Mouse (Mus musculus) Patski (cell line): ENCODE results near the gene Angptl2. TPM values are rescaled to one million over a fixed set of nuclear protein-coding genes. Genes with fewer than 3 reads are reported as not detected.

Experiments
- ATAC-seq: fragments of 100-300 bp; one replicate; pipeline ENCODE4 v1.8.0; 2021
- CTCF ChIA-PET: fragments of 350-600 bp; sonication (Branson Sonifier 250); formaldehyde crosslinking; loops from one replicate; lab custom pipeline; 2022; ENCODE audit warnings: inconsistent platforms; lab: Charles Lee
- POLR2A ChIA-PET: fragments of 350-600 bp; sonication (Branson Sonifier 250); formaldehyde crosslinking; loops from one replicate; lab custom pipeline; 2022; ENCODE audit warnings: antibody characterized with exemption, inconsistent platforms; lab: Charles Lee
- DNase-seq: peaks from one replicate; pipeline ENCODE4 v3.0.0-alpha.2; 2011; ENCODE audit warnings: low read depth, low spot score
- H3K27me3 ChIP-seq: fragments of 371-371 bp; one replicate; pipeline ENCODE4 v1.5.1; 2021
- CTCF ChIP-seq: fragments of 100-300 bp; IDR thresholded peaks from one replicate; pipeline ENCODE4 v1.5.1; 2021
- in situ Hi-C: fragments of 300-500 bp; cut with MboI; formaldehyde crosslinking; loops from 3 replicates; pipeline ENCODE4 v1.11.1; 2018; ENCODE audit warnings: low pct_unique_long_range_greater_than_20kb, mixed read lengths
- polyA plus RNA-seq: library from polyadenylated mRNA; unstranded; gene quantifications from one replicate; pipeline ENCODE4 v1.2.3, GENCODE M21; 2021

Gene Angptl2
- polyA plus RNA-seq, 1 experiment from 2014 or later, result 16.2 TPM

GRCm38 (mm10) chr2:33282877-33283276 is 67.0 kb downstream of the Angptl2 start:
- ChIA-PET POLR2A (interaction anchor here (1.4 kb wide), 1 partner anchor 25 kb away, joined by 3 read pairs; no protein-coding TSS in a partner anchor), CTCF (interaction anchor here (1.5 to 2.7 kb wide), 3 partner anchors 15 to 33 kb away, joined by 3 to 8 read pairs (median 4); no protein-coding TSS in a partner anchor)
- in situ Hi-C loops, result no loop called here
- H3K27me3 ChIP-seq, result no peaks in the 10 kb centered on the region
- ATAC-seq (no peak), DNase-seq (no peak)
- no peak for TF ChIP-seq CTCF

DNA sequence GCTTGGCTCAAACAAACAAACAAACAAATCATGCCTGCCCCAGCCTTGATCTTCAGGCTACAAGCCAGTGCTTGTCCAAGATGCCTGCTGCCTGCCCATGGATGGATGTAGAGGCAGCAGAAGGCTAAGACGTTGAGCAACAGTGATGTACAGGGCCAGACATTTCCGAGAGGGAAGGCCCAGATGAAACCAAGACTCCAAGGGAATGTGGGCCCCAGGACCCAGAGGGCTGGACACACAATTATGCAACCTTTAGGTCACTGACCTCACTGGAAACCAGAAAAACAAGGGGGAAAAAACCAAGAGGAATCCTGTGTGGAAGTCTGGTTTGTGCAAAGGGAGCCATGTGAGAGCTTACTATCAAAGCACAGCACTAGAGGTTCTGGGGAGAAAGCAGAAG is 67.8 kb downstream of the Angptl2 start:
- H3K27me3 ChIP-seq, result no peaks in the 10 kb centered on the region
- TF ChIP-seq CTCF, result no peak
- DNase-seq (no peak), ATAC-seq (no peak)
- in situ Hi-C loops, result no loop called here
- POLR2A ChIA-PET, result no interaction called here
- CTCF ChIA-PET, result no interaction called here

GRCm38 (mm10) chr2:33288837-33289236 is 73.0 kb downstream of the Angptl2 start:
- H3K27me3 ChIP-seq, result no peaks in the 10 kb centered on the region
- CTCF ChIA-PET, result no interaction called here
- in situ Hi-C loops, result no loop called here
- TF ChIP-seq CTCF, result no peak
- POLR2A ChIA-PET, result interaction anchor here (0.6 kb wide), 1 partner anchor 16 kb away, joined by 4 read pairs; no protein-coding TSS in a partner anchor
- DNase-seq (no peak), ATAC-seq (no peak)

GRCm38 (mm10) chr2:33290491-33290890 is 74.6 kb downstream of the Angptl2 start:
- ChIA-PET POLR2A (interaction anchor here (1.0 kb wide), 1 partner anchor 13 kb away, joined by 3 read pairs; no protein-coding TSS in a partner anchor), CTCF (interaction anchor here (1.0 kb wide), 2 partner anchors 19 to 26 kb away, joined by 3 read pairs; no protein-coding TSS in a partner anchor)
- ATAC-seq (no peak), DNase-seq (no peak)
- TF ChIP-seq CTCF, result no peak
- no peaks in the 10 kb centered on the region for H3K27me3 ChIP-seq
- in situ Hi-C loops, result no loop called here

GRCm38 (mm10) chr2:33292057-33292456 is 76.2 kb downstream of the Angptl2 start:
- no peak for TF ChIP-seq CTCF
- no peak for DNase-seq
- in situ Hi-C loops, result no loop called here
- H3K27me3 ChIP-seq, result no peaks in the 10 kb centered on the region
- ChIA-PET CTCF (no interaction called here), POLR2A (no interaction called here)
- ATAC-seq, result no peak

DNA sequence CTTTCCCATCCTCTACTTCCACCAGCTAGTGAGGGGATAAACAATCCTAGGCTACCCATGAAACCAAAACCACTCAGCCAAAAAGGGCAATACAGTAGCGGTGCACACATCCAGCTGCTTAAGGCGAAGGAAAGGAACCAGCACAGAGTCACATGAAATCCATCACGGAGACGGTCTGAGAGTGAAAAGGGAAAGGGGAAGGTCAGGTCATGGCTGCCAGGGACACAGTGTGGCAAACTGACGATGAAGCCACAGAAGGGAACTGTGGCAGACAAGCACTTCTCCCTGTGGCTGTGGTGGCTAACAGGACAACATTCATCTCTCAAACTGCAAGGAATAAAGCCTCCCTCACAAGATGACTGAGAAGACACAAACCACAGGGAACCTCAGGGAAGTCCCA is 79.2 kb downstream of the Angptl2 start:
- TF ChIP-seq CTCF, result no peak
- POLR2A ChIA-PET, result interaction anchor here (0.7 kb wide), 1 partner anchor 1220 kb away, joined by 3 read pairs; no protein-coding TSS in a partner anchor
- no peaks in the 10 kb centered on the region for H3K27me3 ChIP-seq
- ATAC-seq, result no peak
- CTCF ChIA-PET, result no interaction called here
- no peak for DNase-seq
- in situ Hi-C loops, result no loop called here

Other genes starting within 250 kb of the Angptl2 start
- 21.5 TPM for gene Slc2a8, start 234.0 kb upstream of the Angptl2 start, polyA plus RNA-seq
- 14.2 TPM for gene Garnl3, start 84.4 kb upstream of the Angptl2 start, polyA plus RNA-seq
- gene Ralgps1, start 155.4 kb downstream of the Angptl2 start, polyA plus RNA-seq, result 13.7 TPM
- 4.8 TPM for gene Zbtb34, start 215.3 kb downstream of the Angptl2 start, polyA plus RNA-seq